Comparison of ENCODE assay signal across 26 mouse cellular contexts in the genomic region with DNA sequence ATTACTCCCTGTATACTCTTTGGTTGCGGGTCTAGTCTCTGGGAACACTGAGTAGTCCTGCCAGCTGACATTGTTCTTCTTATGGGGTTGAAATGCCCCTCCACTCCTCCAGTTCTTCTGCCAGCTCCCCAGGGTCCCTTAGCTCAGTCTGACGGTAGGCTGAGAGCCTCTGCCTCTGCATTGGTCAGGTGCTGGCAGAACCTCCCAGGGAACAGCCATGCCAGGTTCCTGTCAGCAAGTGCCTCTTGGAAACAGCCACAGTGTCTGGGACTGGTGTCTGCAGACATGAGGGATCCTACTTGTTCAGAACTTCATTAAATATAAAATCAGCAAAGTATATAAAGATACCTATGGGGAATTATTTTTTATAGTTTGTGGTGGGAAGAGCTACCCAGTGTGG.
DNase-seq lines count a peak whose midpoint lies in the region; ATAC-seq lines count a peak whose summit lies in the region.
"Had no signal": no experiment of that assay in that cellular context is flagged by ENCODE, and none has a peak within 500 bp of the region (broad histone marks: within the 10 kb centered on the region; RNA-seq: fewer than 3 reads in every experiment).

No protein-coding gene starts in this region.

- no peak overlapping the region for H3K27ac ChIP-seq in heart, embryonic 10.5 days
- H3K27ac ChIP-seq in heart, embryonic 16.5 days (ENCODE audit: low read length) = no peak overlapping the region
- H3K27ac ChIP-seq: forebrain, embryonic 13.5 days; gastrocnemius, adult 2 months; hindbrain, embryonic 15.5 days; layer of hippocampus, adult 2 months; left cerebral cortex, adult 2 months; limb, embryonic 12.5 days; liver, embryonic 15.5 days; midbrain, embryonic 12.5 days; neural tube, embryonic 12.5 days had no signal

- no peaks in the 10 kb centered on the region for H3K9me3 ChIP-seq in heart, embryonic 10.5 days
- H3K9me3 ChIP-seq in heart, embryonic 16.5 days (replicated peaks; ENCODE audit: control insufficient read depth, low read length) = no peaks in the 10 kb centered on the region
- H3K9me3 ChIP-seq: forebrain, embryonic 13.5 days; hindbrain, embryonic 15.5 days; limb, embryonic 12.5 days; liver, embryonic 15.5 days; midbrain, embryonic 12.5 days; neural tube, embryonic 12.5 days had no signal

- H3K4me1 ChIP-seq in heart, embryonic 10.5 days = no peaks in the 10 kb centered on the region
- H3K4me1 ChIP-seq in heart, embryonic 16.5 days (ENCODE audit: control insufficient read depth, insufficient read depth, low read length) = no peaks in the 10 kb centered on the region
- H3K4me1 ChIP-seq: forebrain, embryonic 13.5 days; hindbrain, embryonic 15.5 days; limb, embryonic 12.5 days; liver, embryonic 15.5 days; midbrain, embryonic 12.5 days; neural tube, embryonic 12.5 days had no signal

- H3K9ac ChIP-seq in heart, embryonic 16.5 days (ENCODE audit: low read length) = no peak overlapping the region
- H3K9ac ChIP-seq: forebrain, embryonic 13.5 days; hindbrain, embryonic 15.5 days; limb, embryonic 12.5 days; liver, embryonic 15.5 days; midbrain, embryonic 12.5 days; neural tube, embryonic 12.5 days had no signal

- peak; percentile 33 to 39 for DNase-seq in heart, adult 18-20 months
- no peak for DNase-seq in heart, embryonic 10.5 days (ENCODE audit: low spot score)
- DNase-seq in heart, adult 9 months (ENCODE audit: low spot score in 2 of 2) = peak; percentile 2 to 28
- DNase-seq in heart, postnatal 4 days = peak; percentile 66
- DNase-seq in spleen, postnatal 14 days (ENCODE audit: low spot score in 2 of 2) = no peak
- no peak for DNase-seq in spleen, adult 12 weeks (ENCODE audit: low spot score)
- DNase-seq: adrenal gland, postnatal 25 days; cerebellum, adult 18-20 months; cerebellum, postnatal 36 days; gastrocnemius, adult 2 months; kidney, adult 18-20 months; kidney, postnatal 36 days; lung, postnatal 36 days; right cerebral cortex, adult 18-20 months; thymus, postnatal 4 days had no signal

- ATAC-seq in heart, embryonic 16.5 days (replicated peaks; ENCODE audit: extremely low read depth, insufficient read depth, low FRiP score) = peak; percentile 73; the same call in 1 of the 2 replicates
- ATAC-seq: CD4-positive, CD25-positive, alpha-beta regulatory T cell, adult 4 months; forebrain, embryonic 13.5 days had no signal

- WGBS in heart, embryonic 10.5 days = 54% methylated on average over 2 of the region's 2 CpGs
- 40% methylated on average over 2 of the region's 2 CpGs for WGBS in heart, embryonic 16.5 days

- no peak overlapping the region for H3K4me3 ChIP-seq in heart, embryonic 10.5 days
- H3K4me3 ChIP-seq in heart, embryonic 16.5 days (ENCODE audit: low read length) = no peak overlapping the region
- H3K4me3 ChIP-seq: forebrain, embryonic 13.5 days; gastrocnemius, adult 2 months; hindbrain, embryonic 15.5 days; layer of hippocampus, adult 2 months; left cerebral cortex, adult 2 months; limb, embryonic 12.5 days; liver, embryonic 15.5 days; midbrain, embryonic 12.5 days; myocyte; neural tube, embryonic 12.5 days had no signal

- no peaks in the 10 kb centered on the region for H3K36me3 ChIP-seq in heart, embryonic 10.5 days
- H3K36me3 ChIP-seq in heart, embryonic 16.5 days (ENCODE audit: control insufficient read depth, insufficient read depth) = no peaks in the 10 kb centered on the region
- H3K36me3 ChIP-seq: hindbrain, embryonic 15.5 days; limb, embryonic 12.5 days; liver, embryonic 15.5 days; midbrain, embryonic 12.5 days; neural tube, embryonic 12.5 days had no signal

- H3K27me3 ChIP-seq in heart, embryonic 10.5 days (ENCODE audit: insufficient read depth, poor library complexity, severe bottlenecking) = no peaks in the 10 kb centered on the region
- no peaks in the 10 kb centered on the region for H3K27me3 ChIP-seq in heart, embryonic 16.5 days (ENCODE audit: control insufficient read depth, insufficient read depth, low read length)
- H3K27me3 ChIP-seq: forebrain, embryonic 13.5 days; hindbrain, embryonic 15.5 days; limb, embryonic 12.5 days; liver, embryonic 15.5 days; midbrain, embryonic 12.5 days; neural tube, embryonic 12.5 days had no signal

- H3K4me2 ChIP-seq in heart, embryonic 16.5 days (ENCODE audit: low read depth, low read length) = no peak overlapping the region
- H3K4me2 ChIP-seq: forebrain, embryonic 13.5 days; hindbrain, embryonic 15.5 days; limb, embryonic 12.5 days; liver, embryonic 15.5 days; midbrain, embryonic 12.5 days; neural tube, embryonic 12.5 days had no signal

Comparison
In these comparisons a context has a peak if more than half of its experiments do, and no peak if none do; other contexts are left out.
1. DNase-seq: peak in heart, adult 18-20 months (2 of 2), heart, adult 9 months (2 of 2) and heart, postnatal 4 days (single experiment); none in heart, embryonic 10.5 days (single experiment), spleen, postnatal 14 days (0 of 2) and spleen, adult 12 weeks (single experiment).